In the genomic region with DNA sequence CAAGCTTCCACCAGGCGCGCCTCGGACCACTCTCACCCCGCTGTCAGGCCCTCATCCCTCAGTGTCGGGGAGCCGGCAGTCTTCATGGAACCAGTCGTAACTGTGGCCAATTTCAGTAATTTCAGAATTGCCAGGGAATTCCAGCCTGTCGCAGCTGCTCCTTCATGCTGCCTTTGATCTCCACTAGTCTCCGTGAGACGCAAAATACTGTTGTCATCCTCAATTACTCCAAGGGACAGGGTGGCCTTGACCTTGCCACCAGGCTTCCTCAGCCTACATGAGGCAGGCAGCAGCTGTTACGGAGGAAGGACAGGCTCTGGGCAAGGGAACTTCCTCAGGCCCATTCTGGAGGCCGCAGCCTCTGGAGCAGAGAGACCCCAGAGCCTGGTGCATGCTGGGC, we compare ENCODE assay signal across 26 mouse cellular contexts. TPM values are rescaled to one million over a fixed set of nuclear protein-coding genes. Genes with fewer than 3 reads are reported as not detected.
DNase-seq lines count a peak whose midpoint lies in the region; ATAC-seq lines count a peak whose summit lies in the region.
"Had no signal": no experiment of that assay in that cellular context is flagged by ENCODE, and none has a peak within 500 bp of the region (broad histone marks: within the 10 kb centered on the region; RNA-seq: fewer than 3 reads in every experiment).

No protein-coding gene starts in this region.

- H3K27ac ChIP-seq in forebrain, embryonic 12.5 days: no peak overlapping the region
- no peak overlapping the region for H3K27ac ChIP-seq in forebrain, embryonic 13.5 days
- no peak overlapping the region for H3K27ac ChIP-seq in embryonic facial prominence, embryonic 11.5 days (replicated peaks; ENCODE audit: low read depth, low read length)
- H3K27ac ChIP-seq: embryonic facial prominence, embryonic 15.5 days; gastrocnemius, adult 2 months; heart, embryonic 15.5 days; layer of hippocampus, adult 2 months; limb, embryonic 10.5 days; neural tube, embryonic 13.5 days had no signal

- H3K4me1 ChIP-seq in forebrain, embryonic 12.5 days: peaks cover 19% of the 10 kb centered on the region
- peaks cover 13% of the 10 kb centered on the region for H3K4me1 ChIP-seq in forebrain, embryonic 13.5 days
- H3K4me1 ChIP-seq in embryonic facial prominence, embryonic 11.5 days (ENCODE audit: control insufficient read depth, insufficient read depth, low read length): peaks cover 2% of the 10 kb centered on the region
- H3K4me1 ChIP-seq: embryonic facial prominence, embryonic 15.5 days; heart, embryonic 15.5 days; neural tube, embryonic 13.5 days had no signal

- H3K9me3 ChIP-seq in forebrain, embryonic 12.5 days: no peaks in the 10 kb centered on the region
- H3K9me3 ChIP-seq in forebrain, embryonic 13.5 days (replicated peaks): no peaks in the 10 kb centered on the region
- no peaks in the 10 kb centered on the region for H3K9me3 ChIP-seq in embryonic facial prominence, embryonic 11.5 days (replicated peaks; ENCODE audit: control insufficient read depth, low read length)
- H3K9me3 ChIP-seq: embryonic facial prominence, embryonic 15.5 days; heart, embryonic 15.5 days; limb, embryonic 10.5 days had no signal

- DNase-seq in Muller cell, postnatal 12 days (ENCODE audit: inconsistent ontology term): peak; percentile 27
- peak; percentile 33 for DNase-seq in ZHBTc4 (ENCODE audit: low read depth, low spot score)
- peak; percentile 53 for DNase-seq in embryonic facial prominence, embryonic 11.5 days (ENCODE audit: low spot score)
- DNase-seq in thymus, postnatal 10 days (ENCODE audit: low spot score in 2 of 2): no peak
- DNase-seq in lung, adult 18-20 months: no peak
- DNase-seq: cerebellum, adult 11-12 months; cerebellum, postnatal 10 days; gastrocnemius, adult 2 months; heart, postnatal 36 days; kidney, postnatal 25 days; liver; right cerebral cortex, adult 18-20 months; right cerebral cortex, postnatal 4 days; thymus, postnatal 36 days had no signal

- no peak overlapping the region for H3K9ac ChIP-seq in forebrain, embryonic 12.5 days
- no peak overlapping the region for H3K9ac ChIP-seq in forebrain, embryonic 13.5 days
- no peak overlapping the region for H3K9ac ChIP-seq in embryonic facial prominence, embryonic 11.5 days (replicated peaks; ENCODE audit: low read length)
- H3K9ac ChIP-seq: embryonic facial prominence, embryonic 15.5 days; heart, embryonic 15.5 days; neural tube, embryonic 13.5 days had no signal

- H3K4me3 ChIP-seq in forebrain, embryonic 12.5 days (replicated peaks): no peak overlapping the region
- H3K4me3 ChIP-seq in forebrain, embryonic 13.5 days: no peak overlapping the region
- H3K4me3 ChIP-seq in embryonic facial prominence, embryonic 11.5 days (ENCODE audit: low read depth, low read length): no peak overlapping the region
- H3K4me3 ChIP-seq: embryonic facial prominence, embryonic 15.5 days; gastrocnemius, adult 2 months; heart, embryonic 15.5 days; layer of hippocampus, adult 2 months; limb, embryonic 10.5 days; myocyte; neural tube, embryonic 13.5 days had no signal

- WGBS in forebrain, embryonic 12.5 days: 79% methylated on average over 12 of the region's 12 CpGs
- WGBS in forebrain, embryonic 13.5 days: 82% methylated on average over 12 of the region's 12 CpGs
- WGBS in embryonic facial prominence, embryonic 11.5 days: 39% methylated on average over 12 of the region's 12 CpGs

- H3K27me3 ChIP-seq in forebrain, embryonic 12.5 days: peaks cover 34% of the 10 kb centered on the region
- peaks cover 8% of the 10 kb centered on the region; the same call in 1 of the 2 replicates for H3K27me3 ChIP-seq in forebrain, embryonic 13.5 days
- H3K27me3 ChIP-seq in embryonic facial prominence, embryonic 11.5 days (ENCODE audit: control insufficient read depth, insufficient read depth, low read length): no peaks in the 10 kb centered on the region
- H3K27me3 ChIP-seq: embryonic facial prominence, embryonic 15.5 days; neural tube, embryonic 13.5 days had no signal

- no peaks in the 10 kb centered on the region for H3K36me3 ChIP-seq in forebrain, embryonic 12.5 days (replicated peaks)
- no peaks in the 10 kb centered on the region for H3K36me3 ChIP-seq in forebrain, embryonic 13.5 days (ENCODE audit: poor library complexity, severe bottlenecking)
- no peaks in the 10 kb centered on the region for H3K36me3 ChIP-seq in embryonic facial prominence, embryonic 11.5 days (replicated peaks; ENCODE audit: control insufficient read depth, insufficient read depth, low read depth, low read length)
- H3K36me3 ChIP-seq: embryonic facial prominence, embryonic 15.5 days; heart, embryonic 15.5 days; limb, embryonic 10.5 days; neural tube, embryonic 13.5 days had no signal

- H3K4me2 ChIP-seq in forebrain, embryonic 12.5 days: no peak overlapping the region
- no peak overlapping the region for H3K4me2 ChIP-seq in forebrain, embryonic 13.5 days
- no peak overlapping the region for H3K4me2 ChIP-seq in embryonic facial prominence, embryonic 11.5 days (ENCODE audit: low read depth, low read length)
- H3K4me2 ChIP-seq: embryonic facial prominence, embryonic 15.5 days; heart, embryonic 15.5 days; neural tube, embryonic 13.5 days had no signal

- ATAC-seq in forebrain, embryonic 12.5 days (ENCODE audit: low FRiP score): peak; percentile 12; the same call in 1 of the 2 replicates
- ATAC-seq in forebrain, embryonic 13.5 days: no peak
- 0 out of 2 replicates have a peak, but pooled peaks have one; percentile 32 for ATAC-seq in embryonic facial prominence, embryonic 11.5 days (replicated peaks; ENCODE audit: insufficient number of reproducible peaks, low FRiP score, low TSS enrichment, low read depth)
- ATAC-seq: hindbrain, embryonic 16.5 days; intestine, embryonic 16.5 days; lung, postnatal 0 days; midbrain, embryonic 16.5 days had no signal

RNA-seq across cellular contexts. Expression of a gene that starts 15.5 kb away (rescaled TPM):
- polyA plus RNA-seq in forebrain, embryonic 12.5 days (2016; fragmentation: Nextera tagmentation; extraction: Ambion mirVana): 2.6 and 2.8 TPM in 2 replicates
- 0.75 and 0.83 TPM in 2 replicates for polyA plus RNA-seq in forebrain, embryonic 13.5 days (2015; fragmentation: Nextera tagmentation; extraction: Ambion mirVana)
- 3.8 and 4.1 TPM in 2 replicates for polyA plus RNA-seq in embryonic facial prominence, embryonic 11.5 days (2014; fragmentation: Nextera tagmentation; extraction: Ambion mirVana)

Comparison
In these comparisons a context has a peak if more than half of its experiments do, and no peak if none do; other contexts are left out.
1. DNase-seq: peak in Muller cell, postnatal 12 days (single experiment), ZHBTc4 (single experiment) and embryonic facial prominence, embryonic 11.5 days (single experiment); none in thymus, postnatal 10 days (0 of 2) and lung, adult 18-20 months (0 of 2).